Mouse (Mus musculus): Measurements from ENCODE around the gene Trio. TPM values are rescaled to one million over a fixed set of nuclear protein-coding genes. Genes with fewer than 3 reads are reported as not detected.

The Trio gene
- polyA plus RNA-seq, 1 experiment: 149 TPM

GRCm38 (mm10) chr15:27777455-27778190 is 248.0 kb downstream of the Trio start:
- Histone ChIP-seq H3K4me3 (ENCODE audit: insufficient read depth, low read length) (no peak overlapping the region), H3K27ac (ENCODE audit: insufficient read depth, low read length) (no peak overlapping the region), H3K4me1 (ENCODE audit: control insufficient read depth, insufficient read depth, low read length) (peaks cover 19% of the 10 kb centered on the region)
- TF ChIP-seq CTCF (IDR thresholded peaks at IDR 0.05; ENCODE audit: extremely low read depth, insufficient read depth, low read length) (no peak), POLR2A (IDR thresholded peaks at IDR 0.05; ENCODE audit: extremely low read depth, insufficient read depth, low read length) (no peak)

- Histone ChIP-seq H3K27ac (ENCODE audit: insufficient read depth, low read length) (no peak overlapping the region), H3K4me1 (ENCODE audit: control insufficient read depth, insufficient read depth, low read length) (peaks cover 10% of the 10 kb centered on the region), H3K4me3 (ENCODE audit: insufficient read depth, low read length) (no peak overlapping the region)
- TF ChIP-seq POLR2A (IDR thresholded peaks at IDR 0.05; ENCODE audit: extremely low read depth, insufficient read depth, low read length) (no peak), CTCF (IDR thresholded peaks at IDR 0.05; ENCODE audit: extremely low read depth, insufficient read depth, low read length) (no peak)
Measured at GRCm38 (mm10) chr15:27774481-27774880, 251.2 kb downstream of the Trio start.

- no peak overlapping the region for H3K4me3 ChIP-seq (ENCODE audit: insufficient read depth, low read length)
- peaks cover 4% of the 10 kb centered on the region for H3K4me1 ChIP-seq (ENCODE audit: control insufficient read depth, insufficient read depth, low read length)
- no peak for TF ChIP-seq CTCF (IDR thresholded peaks at IDR 0.05; ENCODE audit: extremely low read depth, insufficient read depth, low read length)
- TF ChIP-seq POLR2A (IDR thresholded peaks at IDR 0.05; ENCODE audit: extremely low read depth, insufficient read depth, low read length): no peak
- no peak overlapping the region for H3K27ac ChIP-seq (ENCODE audit: insufficient read depth, low read length)
Measured at GRCm38 (mm10) chr15:27772125-27772627, 253.5 kb downstream of the Trio start.

- TF ChIP-seq CTCF (IDR thresholded peaks at IDR 0.05; ENCODE audit: extremely low read depth, insufficient read depth, low read length): no peak
- TF ChIP-seq POLR2A (IDR thresholded peaks at IDR 0.05; ENCODE audit: extremely low read depth, insufficient read depth, low read length): no peak
- peaks cover 4% of the 10 kb centered on the region for H3K4me1 ChIP-seq (ENCODE audit: control insufficient read depth, insufficient read depth, low read length)
- H3K4me3 ChIP-seq (ENCODE audit: insufficient read depth, low read length): no peak overlapping the region
- H3K27ac ChIP-seq (ENCODE audit: insufficient read depth, low read length): no peak overlapping the region
Measured at GRCm38 (mm10) chr15:27771581-27771980, 254.1 kb downstream of the Trio start.

- TF ChIP-seq POLR2A (IDR thresholded peaks at IDR 0.05; ENCODE audit: extremely low read depth, insufficient read depth, low read length): no peak
- TF ChIP-seq CTCF (IDR thresholded peaks at IDR 0.05; ENCODE audit: extremely low read depth, insufficient read depth, low read length): no peak
- peaks cover 4% of the 10 kb centered on the region for H3K4me1 ChIP-seq (ENCODE audit: control insufficient read depth, insufficient read depth, low read length)
- H3K27ac ChIP-seq (ENCODE audit: insufficient read depth, low read length): no peak overlapping the region
- H3K4me3 ChIP-seq (ENCODE audit: insufficient read depth, low read length): no peak overlapping the region
Measured at GRCm38 (mm10) chr15:27770513-27771196, 255.0 kb downstream of the Trio start.

GRCm38 (mm10) chr15:27761416-27761815 is 264.2 kb downstream of the Trio start:
- TF ChIP-seq POLR2A (IDR thresholded peaks at IDR 0.05; ENCODE audit: extremely low read depth, insufficient read depth, low read length) (no peak), CTCF (IDR thresholded peaks at IDR 0.05; ENCODE audit: extremely low read depth, insufficient read depth, low read length) (no peak)
- Histone ChIP-seq H3K27ac (ENCODE audit: insufficient read depth, low read length) (no peak overlapping the region), H3K4me3 (ENCODE audit: insufficient read depth, low read length) (no peak overlapping the region), H3K4me1 (ENCODE audit: control insufficient read depth, insufficient read depth, low read length) (peaks cover 9% of the 10 kb centered on the region; the same call in 1 of the 2 replicates)

- H3K4me1 ChIP-seq (ENCODE audit: control insufficient read depth, insufficient read depth, low read length): peaks cover 9% of the 10 kb centered on the region; the same call in 1 of the 2 replicates
- H3K4me3 ChIP-seq (ENCODE audit: insufficient read depth, low read length): no peak overlapping the region
- no peak for TF ChIP-seq POLR2A (IDR thresholded peaks at IDR 0.05; ENCODE audit: extremely low read depth, insufficient read depth, low read length)
- no peak for TF ChIP-seq CTCF (IDR thresholded peaks at IDR 0.05; ENCODE audit: extremely low read depth, insufficient read depth, low read length)
- H3K27ac ChIP-seq (ENCODE audit: insufficient read depth, low read length): no peak overlapping the region
Measured at GRCm38 (mm10) chr15:27760655-27761054, 265.0 kb downstream of the Trio start.

GRCm38 (mm10) chr15:27759890-27760289 is 265.8 kb downstream of the Trio start:
- no peak overlapping the region for H3K4me3 ChIP-seq (ENCODE audit: insufficient read depth, low read length)
- TF ChIP-seq CTCF (IDR thresholded peaks at IDR 0.05; ENCODE audit: extremely low read depth, insufficient read depth, low read length) (no peak), POLR2A (IDR thresholded peaks at IDR 0.05; ENCODE audit: extremely low read depth, insufficient read depth, low read length) (no peak)
- peaks cover 9% of the 10 kb centered on the region; the same call in 1 of the 2 replicates for H3K4me1 ChIP-seq (ENCODE audit: control insufficient read depth, insufficient read depth, low read length)
- peak overlapping the region; percentile 64; the same call in 1 of the 2 replicates for H3K27ac ChIP-seq (ENCODE audit: insufficient read depth, low read length)

- TF ChIP-seq POLR2A (IDR thresholded peaks at IDR 0.05; ENCODE audit: extremely low read depth, insufficient read depth, low read length) (no peak), CTCF (IDR thresholded peaks at IDR 0.05; ENCODE audit: extremely low read depth, insufficient read depth, low read length) (no peak)
- Histone ChIP-seq H3K27ac (ENCODE audit: insufficient read depth, low read length) (no peak overlapping the region), H3K4me1 (ENCODE audit: control insufficient read depth, insufficient read depth, low read length) (peaks cover 12% of the 10 kb centered on the region), H3K4me3 (ENCODE audit: insufficient read depth, low read length) (no peak overlapping the region)
Measured at GRCm38 (mm10) chr15:27758680-27759079, 267.0 kb downstream of the Trio start.
